Mouse (Mus musculus) hindbrain, embryonic 11.5 days (tissue): ENCODE results near the gene Trio. TPM values are rescaled to one million over a fixed set of nuclear protein-coding genes. Genes with fewer than 3 reads are reported as not detected.

Experiments used
- ATAC-seq: fragments of 200-750 bp; cut with Nextera tagmentation; 2 replicates; pipeline ENCODE4 v1.8.0; 2017; ENCODE audit warnings: mild to moderate bottlenecking, moderate TSS enrichment, moderate library complexity; ENCODE audit not compliant: low FRiP score
- DNase-seq: peaks from one replicate; pipeline ENCODE4 v3.0.0-alpha.2; 2015; ENCODE audit warnings: low spot score
- H3K27ac ChIP-seq: fragments of 300-500 bp; sonication (generic); 2 replicates; pipeline ENCODE4 v1.5.1; 2014; ENCODE audit warnings: mild to moderate bottlenecking, low read depth, low read length
- H3K27me3 ChIP-seq: fragments of 300-500 bp; sonication (generic); 2 replicates; pipeline ENCODE4 v1.6.1; 2014; ENCODE audit warnings: mild to moderate bottlenecking, low read length, moderate library complexity, mixed read lengths; ENCODE audit not compliant: control insufficient read depth, insufficient read depth
- H3K36me3 ChIP-seq: fragments of 300-500 bp; sonication (generic); 2 replicates; pipeline ENCODE4 v1.6.1; 2014; ENCODE audit warnings: mild to moderate bottlenecking, low read length, moderate library complexity, mixed read lengths; ENCODE audit not compliant: control insufficient read depth, insufficient read depth
- H3K4me1 ChIP-seq: fragments of 300-500 bp; sonication (generic); replicated peaks from 2 replicates; pipeline ENCODE4 v1.6.1; 2014; ENCODE audit warnings: low read length, mixed read lengths; ENCODE audit not compliant: control insufficient read depth, insufficient read depth
- H3K4me2 ChIP-seq: fragments of 300-500 bp; sonication (generic); replicated peaks from 2 replicates; pipeline ENCODE4 v1.6.1; 2014; ENCODE audit warnings: mild to moderate bottlenecking, low read depth, low read length
- H3K4me3 ChIP-seq: fragments of 300-500 bp; sonication (generic); 2 replicates; pipeline ENCODE4 v1.5.1; 2014; ENCODE audit warnings: low read depth, low read length
- H3K9ac ChIP-seq: fragments of 300-500 bp; sonication (generic); 2 replicates; pipeline ENCODE4 v1.6.1; 2014; ENCODE audit warnings: low read depth, low read length
- H3K9me3 ChIP-seq: fragments of 300-500 bp; sonication (generic); 2 replicates; pipeline ENCODE4 v1.6.1; 2016; ENCODE audit warnings: low read length; ENCODE audit not compliant: control insufficient read depth
- WGBS: fragments of 180-500 bp; shearing (Covaris S2); extraction: QIAGEN DNeasy Blood & Tissue Kit; methylation state at CpG from one replicate; pipeline ENCODE4 v1.1.7; 2014; 5-methylcytosine and 5-hydroxymethylcytosine counted together
- polyA plus RNA-seq: library from polyadenylated mRNA; unstranded; fragments of >200 nt; fragmentation: Nextera tagmentation; extraction: Ambion mirVana; gene quantifications from 2 replicates; pipeline ENCODE4 v1.2.1, GENCODE M21; 2014

Gene Trio
- polyA plus RNA-seq, 1 experiment from 2014 or later: 49.8 TPM

DNA sequence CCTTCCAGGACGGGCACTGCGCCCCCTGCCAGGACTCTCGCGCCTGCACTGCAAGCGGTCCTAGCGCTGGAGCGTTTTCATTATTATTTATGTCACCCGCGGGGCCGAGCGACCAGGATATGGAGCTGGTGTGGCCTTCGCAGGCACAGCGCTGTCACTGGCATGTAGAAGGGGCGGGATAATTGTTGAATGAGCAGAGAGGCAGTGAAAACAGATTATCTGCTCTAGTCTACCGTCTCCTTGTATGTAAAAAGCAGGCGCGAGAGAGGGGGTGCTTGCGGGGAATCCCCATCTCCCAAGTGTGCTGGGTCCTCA, 476 bp upstream of the Trio start:
- H3K9ac ChIP-seq: peak overlapping the region; percentile 48
- H3K27me3 ChIP-seq: no peaks in the 10 kb centered on the region
- under 1% methylated on average over 18 of the region's 18 CpGs for WGBS
- H3K4me1 ChIP-seq: peaks cover 10% of the 10 kb centered on the region; the same call in 1 of the 2 replicates
- peak overlapping the region; percentile 86 for H3K4me2 ChIP-seq
- no peaks in the 10 kb centered on the region for H3K9me3 ChIP-seq
- peak overlapping the region; percentile 96; the same call in 1 of the 2 replicates for H3K27ac ChIP-seq
- DNase-seq (no peak), ATAC-seq (no peak)
- no peaks in the 10 kb centered on the region for H3K36me3 ChIP-seq
- H3K4me3 ChIP-seq: peak overlapping the region; percentile 97

DNA sequence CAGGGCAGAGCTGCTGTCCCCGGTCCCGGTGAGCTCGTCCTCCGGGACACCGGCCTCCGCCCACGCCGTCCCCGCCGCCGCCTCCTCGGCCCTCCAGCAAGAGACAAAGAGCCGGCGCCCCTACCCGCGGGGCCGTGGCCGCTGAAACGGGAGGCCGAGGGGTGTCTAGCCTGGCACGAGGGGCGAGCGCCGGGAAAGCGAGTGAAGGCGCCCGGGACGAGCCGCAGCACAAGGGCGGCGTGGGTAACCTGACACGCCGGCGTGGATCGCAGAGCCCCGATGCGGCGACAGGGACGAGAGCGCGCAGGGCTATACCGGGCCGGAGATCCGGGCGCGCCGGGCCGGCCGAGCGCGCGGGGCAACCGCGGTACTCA, 696 bp downstream of the Trio start:
- peak; percentile 70 for DNase-seq
- Histone ChIP-seq H3K9ac (peak overlapping the region; percentile 97), H3K4me2 (peak overlapping the region; percentile 86), H3K4me1 (peaks cover 10% of the 10 kb centered on the region; the same call in 1 of the 2 replicates), H3K27ac (peak overlapping the region; percentile 96), H3K36me3 (no peaks in the 10 kb centered on the region), H3K9me3 (no peaks in the 10 kb centered on the region), H3K4me3 (peak overlapping the region; percentile 97), H3K27me3 (no peaks in the 10 kb centered on the region)
- under 1% methylated on average over 31 of the region's 54 CpGs for WGBS
- peak; percentile 13 for ATAC-seq

- H3K9me3 ChIP-seq: no peaks in the 10 kb centered on the region
- H3K36me3 ChIP-seq: no peaks in the 10 kb centered on the region
- peak overlapping the region; percentile 86 for H3K4me2 ChIP-seq
- ATAC-seq (peak; percentile 48), DNase-seq (peak; percentile 79)
- peak overlapping the region; percentile 97 for H3K4me3 ChIP-seq
- H3K4me1 ChIP-seq: peaks cover 10% of the 10 kb centered on the region; the same call in 1 of the 2 replicates
- WGBS: under 1% methylated on average over 75 of the region's 81 CpGs
- peak overlapping the region; percentile 97 for H3K9ac ChIP-seq
- peak overlapping the region; percentile 96 for H3K27ac ChIP-seq
- no peaks in the 10 kb centered on the region for H3K27me3 ChIP-seq
Measured at GRCm38 (mm10) chr15:28024031-28024964, 1.4 kb downstream of the Trio start.

DNA sequence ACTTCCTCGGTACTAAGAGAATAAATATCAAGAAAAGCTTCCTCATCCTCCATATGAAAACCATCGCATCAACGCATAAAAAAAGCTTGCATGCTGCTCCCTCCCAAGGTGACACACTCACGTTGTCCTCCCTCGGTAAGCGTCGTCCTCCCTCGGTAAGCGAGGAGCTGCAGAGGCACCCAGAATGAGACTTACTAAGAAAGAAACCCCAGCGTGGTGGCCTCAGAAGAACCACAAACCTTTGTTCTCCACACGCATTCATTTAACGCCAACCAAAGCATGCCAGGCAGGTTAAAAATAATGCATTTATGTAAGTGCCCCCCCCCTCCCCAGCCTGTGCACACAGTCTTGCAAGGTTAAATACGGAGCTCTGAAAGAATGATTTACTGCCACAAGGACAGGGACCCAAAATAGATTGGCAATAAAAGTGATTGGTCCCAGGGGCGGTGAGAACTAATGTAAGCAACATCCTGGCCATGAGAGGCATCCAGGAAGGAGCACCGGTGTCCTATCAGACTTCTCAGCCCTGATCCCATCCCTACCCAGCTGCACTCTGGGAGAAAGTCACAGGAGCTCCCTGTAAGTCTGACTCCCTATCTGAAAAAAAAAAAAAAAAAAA, 3.9 kb downstream of the Trio start:
- no peaks in the 10 kb centered on the region for H3K27me3 ChIP-seq
- H3K27ac ChIP-seq: no peak overlapping the region
- H3K9me3 ChIP-seq: no peaks in the 10 kb centered on the region
- WGBS: 9% methylated on average over 15 of the region's 15 CpGs
- no peak overlapping the region for H3K9ac ChIP-seq
- H3K36me3 ChIP-seq: no peaks in the 10 kb centered on the region
- H3K4me3 ChIP-seq: no peak overlapping the region
- 0 out of 2 replicates have a peak overlapping the region, but pooled peaks have one; percentile 0 for H3K4me2 ChIP-seq
- DNase-seq (peak; percentile 24), ATAC-seq (no peak)
- H3K4me1 ChIP-seq: peaks cover 9% of the 10 kb centered on the region; the same call in 1 of the 2 replicates

GRCm38 (mm10) chr15:28019393-28020070, 6.1 kb downstream of the Trio start:
- Histone ChIP-seq H3K4me2 (no peak overlapping the region), H3K36me3 (no peaks in the 10 kb centered on the region), H3K4me3 (no peak overlapping the region), H3K27ac (no peak overlapping the region), H3K27me3 (no peaks in the 10 kb centered on the region), H3K4me1 (peaks cover 6% of the 10 kb centered on the region; the same call in 1 of the 2 replicates), H3K9me3 (no peaks in the 10 kb centered on the region), H3K9ac (no peak overlapping the region)
- DNase-seq (no peak), ATAC-seq (no peak)
- WGBS: 79% methylated on average over 7 of the region's 7 CpGs

GRCm38 (mm10) chr15:28007516-28007915, 18.1 kb downstream of the Trio start:
- H3K27me3 ChIP-seq: no peaks in the 10 kb centered on the region
- H3K36me3 ChIP-seq: no peaks in the 10 kb centered on the region
- no peaks in the 10 kb centered on the region for H3K9me3 ChIP-seq
- H3K4me2 ChIP-seq: no peak overlapping the region
- 65% methylated on average over 2 of the region's 3 CpGs for WGBS
- H3K4me3 ChIP-seq: no peak overlapping the region
- DNase-seq (no peak), ATAC-seq (no peak)
- H3K9ac ChIP-seq: no peak overlapping the region
- H3K27ac ChIP-seq: no peak overlapping the region
- H3K4me1 ChIP-seq: peaks cover 3% of the 10 kb centered on the region; the same call in 1 of the 2 replicates

- no peak for ATAC-seq
- WGBS: 54% methylated on average over 5 of the region's 5 CpGs
- DNase-seq: no peak
- Histone ChIP-seq H3K4me3 (no peak overlapping the region), H3K4me2 (no peak overlapping the region), H3K4me1 (peaks cover 9% of the 10 kb centered on the region), H3K27me3 (no peaks in the 10 kb centered on the region), H3K9me3 (no peaks in the 10 kb centered on the region), H3K27ac (no peak overlapping the region), H3K9ac (no peak overlapping the region), H3K36me3 (no peaks in the 10 kb centered on the region)
Measured at GRCm38 (mm10) chr15:28004192-28004767, 21.4 kb downstream of the Trio start.

DNA sequence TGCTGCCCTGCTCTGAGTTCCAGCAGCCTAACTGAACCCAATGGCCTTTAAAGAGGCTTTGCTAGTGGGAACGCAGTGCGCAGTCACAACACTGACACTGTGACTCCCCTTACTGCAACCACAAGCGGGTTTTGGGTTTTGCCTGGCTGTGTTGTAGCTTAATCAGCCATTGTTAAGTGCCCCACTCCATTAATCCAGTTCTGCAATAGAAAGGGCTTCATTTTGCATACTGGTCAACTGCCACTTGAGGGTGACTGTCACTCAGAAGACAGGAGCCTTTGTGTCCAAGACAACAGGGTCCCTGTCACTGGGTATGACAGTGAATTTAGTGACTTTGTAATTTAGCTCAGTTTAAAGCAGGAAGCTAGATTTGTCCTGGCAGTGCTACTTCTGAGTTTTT, 23.1 kb downstream of the Trio start:
- no peak overlapping the region for H3K9ac ChIP-seq
- H3K9me3 ChIP-seq: no peaks in the 10 kb centered on the region
- no peaks in the 10 kb centered on the region for H3K36me3 ChIP-seq
- ATAC-seq (peak; percentile 56), DNase-seq (peak; percentile 41)
- H3K27me3 ChIP-seq: no peaks in the 10 kb centered on the region
- peaks cover 22% of the 10 kb centered on the region for H3K4me1 ChIP-seq
- 29% methylated on average over 3 of the region's 3 CpGs for WGBS
- H3K27ac ChIP-seq: no peak overlapping the region
- no peak overlapping the region for H3K4me3 ChIP-seq
- no peak overlapping the region for H3K4me2 ChIP-seq
